8 mouse cellular contexts compared by ENCODE assay signal in the genomic region with DNA sequence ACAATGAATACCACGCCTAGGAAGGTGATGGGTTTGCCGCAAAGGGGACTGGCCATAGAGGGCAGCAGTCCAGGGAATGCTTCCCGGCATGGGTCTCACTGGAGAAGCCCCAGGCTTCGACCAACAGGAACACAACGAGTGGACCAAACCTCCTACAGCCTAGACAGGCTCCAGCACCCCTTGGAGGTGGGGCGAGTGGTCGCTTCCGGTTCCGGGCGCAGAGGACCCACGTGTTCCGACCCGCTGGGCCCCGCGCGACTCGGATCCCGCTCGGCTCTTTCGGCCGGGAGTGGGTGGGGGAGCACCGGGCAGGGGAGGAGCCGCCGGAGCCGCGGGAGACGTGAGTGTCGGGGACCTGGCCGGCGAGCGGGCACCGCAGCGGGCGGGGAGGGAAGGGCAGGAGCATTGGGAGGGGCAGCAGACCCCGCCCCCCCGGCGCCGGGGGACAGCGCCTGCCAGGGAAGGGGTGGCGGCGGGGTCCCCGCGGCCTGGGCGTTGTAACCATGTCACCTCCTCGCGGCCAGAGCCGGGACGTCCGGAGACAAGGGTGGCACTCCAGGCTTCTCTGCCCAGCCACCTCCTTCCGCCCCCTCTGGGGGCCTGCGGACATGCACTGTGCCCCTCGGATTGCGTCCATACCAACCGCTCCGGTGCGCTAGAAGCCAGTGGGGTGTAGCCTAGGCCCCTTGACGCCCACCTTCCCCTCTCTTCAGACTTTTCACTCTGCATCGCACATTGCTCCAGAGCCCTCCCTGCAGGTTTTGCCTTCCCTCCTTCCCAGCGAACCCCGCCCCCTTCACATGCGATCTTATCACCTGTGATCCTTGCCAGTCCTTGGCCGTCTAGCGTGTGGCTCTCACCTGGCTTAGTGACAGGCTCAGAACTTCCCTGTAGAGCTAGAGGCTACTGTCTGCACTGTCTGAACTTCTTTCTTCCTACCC. TPM values are rescaled to one million over a fixed set of nuclear protein-coding genes. Genes with fewer than 3 reads are reported as not detected.
A peak's percentile ranks its signal among the peaks of the same experiment; 100 is the strongest.
DNase-seq lines count a peak whose midpoint lies in the region; ATAC-seq and TF ChIP-seq lines count a peak whose summit lies in the region.

Gene Zfp202, plus strand, starts transcription at position 219 of the 941 bp plus-strand sequence.

- peak; percentile 68; the same call in 1 of the 2 replicates for TF ChIP-seq POLR2A in cerebellum, adult 2 months (IDR thresholded peaks at IDR 0.05; ENCODE audit: borderline replicate concordance, insufficient read depth, low read length)
- TF ChIP-seq POLR2A in olfactory bulb, adult 2 months (IDR thresholded peaks at IDR 0.05; ENCODE audit: insufficient read depth, low read depth, low read length), result peak; percentile 64

- H3K4me3 ChIP-seq in cerebellum, adult 2 months (replicated peaks; ENCODE audit: insufficient read depth, low read depth, low read length), result peak within 1 kb of the TSS; percentile 71
- peak within 1 kb of the TSS; percentile 89 for H3K4me3 ChIP-seq in lung, embryonic 15.5 days
- peak within 1 kb of the TSS; percentile 78 for H3K4me3 ChIP-seq in olfactory bulb, adult 2 months (ENCODE audit: insufficient read depth, low read depth, low read length)

- peak; percentile 33 for DNase-seq in MEL-GATA-1-ER (ENCODE audit: extremely low read depth, low read depth)
- peak; percentile 80 to 83 for DNase-seq in cerebellum, adult 2 months
- DNase-seq in forelimb bud, embryonic 11.5 days (ENCODE audit: low read depth, low spot score), result peak; percentile 80
- peak; percentile 44 for DNase-seq in layer of hippocampus, adult 9-10 months (ENCODE audit: low spot score)
- peak; percentile 52 to 54 for DNase-seq in thymus, adult 18-20 months

- H3K27me3 ChIP-seq in cerebellum, adult 2 months (ENCODE audit: control insufficient read depth, insufficient read depth, low read length), result no peaks in the 10 kb centered on the region
- H3K27me3 ChIP-seq in lung, embryonic 15.5 days, result no peaks in the 10 kb centered on the region

- no peak; the same call in 1 of the 2 replicates for TF ChIP-seq CTCF in cerebellum, adult 2 months (IDR thresholded peaks at IDR 0.05; ENCODE audit: borderline replicate concordance, insufficient read depth, low read depth, low read length)
- no peak for TF ChIP-seq CTCF in olfactory bulb, adult 2 months (IDR thresholded peaks at IDR 0.05; ENCODE audit: insufficient read depth, low read depth, low read length)

- no peaks in the 10 kb centered on the region for H3K36me3 ChIP-seq in lung, embryonic 15.5 days

- no peak within 1 kb of the TSS for H3K27ac ChIP-seq in cerebellum, adult 2 months (ENCODE audit: insufficient read depth, low read length)
- H3K27ac ChIP-seq in lung, embryonic 15.5 days, result peak within 1 kb of the TSS; percentile 87
- H3K27ac ChIP-seq in olfactory bulb, adult 2 months (ENCODE audit: insufficient read depth, low read depth, low read length), result peak within 1 kb of the TSS; percentile 27; the same call in 1 of the 2 replicates

- H3K9me3 ChIP-seq in lung, embryonic 15.5 days, result no peaks in the 10 kb centered on the region

- no peaks in the 10 kb centered on the region for H3K4me1 ChIP-seq in cerebellum, adult 2 months (ENCODE audit: control insufficient read depth, insufficient read depth, low read length)
- H3K4me1 ChIP-seq in lung, embryonic 15.5 days, result peaks cover 9% of the 10 kb centered on the region
- peaks cover 4% of the 10 kb centered on the region; the same call in 1 of the 2 replicates for H3K4me1 ChIP-seq in olfactory bulb, adult 2 months (ENCODE audit: control insufficient read depth, insufficient read depth, low read length)

- H3K9ac ChIP-seq in lung, embryonic 15.5 days, result peak within 1 kb of the TSS; percentile 75

- peak within 1 kb of the TSS; percentile 86 for H3K4me2 ChIP-seq in lung, embryonic 15.5 days

- ATAC-seq in hematopoietic stem cell, adult 5-6 weeks (replicated peaks in 1 of 2; ENCODE audit: insufficient read depth in 1 of 2, low FRiP score in 2 of 2, low TSS enrichment in 1 of 2, low read depth in 1 of 2, poor library complexity in 2 of 2, severe bottlenecking in 2 of 2), result peak; percentile 84 to 88
- peak; percentile 98 for ATAC-seq in lung, embryonic 15.5 days (ENCODE audit: borderline replicate concordance, extremely low read depth, low FRiP score, low TSS enrichment)

- WGBS in cerebellum, adult 2 months, result under 1% methylated on average over 63 of the region's 63 CpGs
- WGBS in lung, embryonic 15.5 days, result under 1% methylated on average over 40 of the region's 63 CpGs
- WGBS in olfactory bulb, adult 2 months, result 1% methylated on average over 53 of the region's 63 CpGs

RNA-seq across cellular contexts. Expression of gene Zfp202, which starts in this region (rescaled TPM):
- polyA plus RNA-seq in cerebellum, adult 2 months (2012; rRNA removed), result 2.8 TPM in 2 replicates
- 5.3 and 5.4 TPM in 2 replicates for total RNA-seq in hematopoietic stem cell, adult 5-6 weeks (2017)
- 4.9 TPM in 2 replicates for polyA plus RNA-seq in lung, embryonic 15.5 days (2015; fragmentation: Nextera tagmentation; extraction: Ambion mirVana)
- polyA plus RNA-seq in olfactory bulb, adult 2 months (2012; ENCODE audit: insufficient read depth, insufficient read length, low replicate concordance, missing spikeins), result not detected in 2 replicates
